Mouse (Mus musculus) hindbrain, postnatal 0 days (tissue): ENCODE data around the gene Kcnab2. TPM values are rescaled to one million over a fixed set of nuclear protein-coding genes. Genes with fewer than 3 reads are reported as not detected.

Experiments used
- ATAC-seq: fragments of 200-750 bp; cut with Nextera tagmentation; 2 replicates; pipeline ENCODE4 v1.8.0; 2017; ENCODE audit warnings: mild to moderate bottlenecking, moderate TSS enrichment, moderate library complexity
- DNase-seq: peaks from one replicate; pipeline ENCODE4 v3.0.0-alpha.2; 2015; ENCODE audit warnings: low spot score
- H3K27ac ChIP-seq: fragments of 300-500 bp; sonication (generic); 2 replicates; pipeline ENCODE4 v1.5.1; 2014; ENCODE audit warnings: mild to moderate bottlenecking
- H3K27me3 ChIP-seq: fragments of 300-500 bp; sonication (generic); 2 replicates; pipeline ENCODE4 v1.6.1; 2014; ENCODE audit warnings: low read length, mixed read lengths; ENCODE audit not compliant: insufficient read depth
- H3K36me3 ChIP-seq: fragments of 300-500 bp; sonication (generic); 2 replicates; pipeline ENCODE4 v1.6.1; 2014; ENCODE audit warnings: low read length, mixed read lengths; ENCODE audit not compliant: insufficient read depth
- H3K4me1 ChIP-seq: fragments of 300-500 bp; sonication (generic); 2 replicates; pipeline ENCODE4 v1.6.1; 2014; ENCODE audit warnings: antibody characterized with exemption, low read length, mixed read lengths; ENCODE audit not compliant: insufficient read depth
- H3K4me2 ChIP-seq: fragments of 300-500 bp; sonication (generic); 2 replicates; pipeline ENCODE4 v1.6.1; 2014; ENCODE audit warnings: low read depth, mild to moderate bottlenecking, low read length, moderate library complexity, mixed read lengths
- H3K4me3 ChIP-seq: fragments of 300-500 bp; sonication (generic); 2 replicates; pipeline ENCODE4 v1.5.1; 2014; ENCODE audit warnings: low read length
- H3K9ac ChIP-seq: fragments of 300-500 bp; sonication (generic); replicated peaks from 2 replicates; pipeline ENCODE4 v1.6.1; 2014; ENCODE audit warnings: mild to moderate bottlenecking, low read length, moderate library complexity, mixed read lengths
- H3K9me3 ChIP-seq: fragments of 300-500 bp; sonication (generic); 2 replicates; pipeline ENCODE4 v1.6.1; 2016; ENCODE audit warnings: low read length, mixed read lengths
- CTCF ChIP-seq: IDR thresholded peaks from 2 replicates; pipeline ENCODE4 v1.5.1; 2016; ENCODE audit warnings: antibody characterized with exemption, control low read depth, low read depth
- WGBS: fragments of 180-500 bp; shearing (Covaris S2); extraction: QIAGEN DNeasy Blood & Tissue Kit; methylation state at CpG from one replicate; pipeline ENCODE4 v1.1.7; 2014; 5-methylcytosine and 5-hydroxymethylcytosine counted together
- polyA plus RNA-seq: library from polyadenylated mRNA; unstranded; fragments of >200 nt; fragmentation: Nextera tagmentation; extraction: Ambion mirVana; gene quantifications from 2 replicates; pipeline ENCODE4 v1.2.1, GENCODE M21; 2015
- total RNA-seq: library from RNA; depleted of rRNA; stranded (reverse); fragments of >200 nt; gene quantifications from 2 replicates; pipeline ENCODE4 v1.2.3, GENCODE M21; 2014

Gene Kcnab2
- total and polyA plus RNA-seq, 2 experiments from 2014 or later: 33.2 to 55.6 TPM

GRCm38 (mm10) chr4:152441536-152441935 lies 36.1 kb downstream of the Kcnab2 start:
- 37% methylated on average over 9 of the region's 9 CpGs for WGBS
- DNase-seq (peak; percentile 36), ATAC-seq (no peak)
- Histone ChIP-seq H3K9ac (no peak overlapping the region), H3K4me1 (no peaks in the 10 kb centered on the region), H3K36me3 (no peaks in the 10 kb centered on the region), H3K4me3 (no peak overlapping the region), H3K27ac (no peak overlapping the region), H3K4me2 (no peak overlapping the region), H3K9me3 (no peaks in the 10 kb centered on the region), H3K27me3 (no peaks in the 10 kb centered on the region)
- no peak for TF ChIP-seq CTCF

GRCm38 (mm10) chr4:152440882-152441281 lies 36.8 kb downstream of the Kcnab2 start:
- ATAC-seq: no peak
- no peaks in the 10 kb centered on the region for H3K36me3 ChIP-seq
- WGBS: 71% methylated on average over 9 of the region's 9 CpGs
- no peak overlapping the region for H3K9ac ChIP-seq
- no peaks in the 10 kb centered on the region for H3K4me1 ChIP-seq
- H3K4me3 ChIP-seq: no peak overlapping the region
- no peak overlapping the region for H3K27ac ChIP-seq
- no peaks in the 10 kb centered on the region for H3K9me3 ChIP-seq
- H3K27me3 ChIP-seq: no peaks in the 10 kb centered on the region
- peak; percentile 54 for TF ChIP-seq CTCF
- no peak for DNase-seq
- no peak overlapping the region for H3K4me2 ChIP-seq

GRCm38 (mm10) chr4:152435255-152435654 lies 42.4 kb downstream of the Kcnab2 start:
- peak; percentile 68 for ATAC-seq
- peak; percentile 86 for DNase-seq
- Histone ChIP-seq H3K9ac (no peak overlapping the region), H3K4me2 (peak overlapping the region; percentile 54), H3K36me3 (no peaks in the 10 kb centered on the region), H3K4me1 (no peaks in the 10 kb centered on the region), H3K27ac (no peak overlapping the region), H3K4me3 (peak overlapping the region; percentile 9; the same call in 1 of the 2 replicates), H3K9me3 (no peaks in the 10 kb centered on the region), H3K27me3 (no peaks in the 10 kb centered on the region)
- 11% methylated on average over 10 of the region's 10 CpGs for WGBS
- peak; percentile 92 for TF ChIP-seq CTCF

- Histone ChIP-seq H3K4me1 (no peaks in the 10 kb centered on the region), H3K36me3 (no peaks in the 10 kb centered on the region), H3K9me3 (no peaks in the 10 kb centered on the region), H3K27me3 (no peaks in the 10 kb centered on the region), H3K9ac (no peak overlapping the region), H3K27ac (no peak overlapping the region), H3K4me2 (peak overlapping the region; percentile 54), H3K4me3 (peak overlapping the region; percentile 9; the same call in 1 of the 2 replicates)
- DNase-seq (peak; percentile 97), ATAC-seq (peak; percentile 93)
- 3% methylated on average over 9 of the region's 9 CpGs for WGBS
- peak; percentile 93 for TF ChIP-seq CTCF
These were observed 42.8 kb downstream of the Kcnab2 start for GRCm38 (mm10) chr4:152434836-152435235.

- no peak overlapping the region for H3K4me2 ChIP-seq
- H3K9ac ChIP-seq: no peak overlapping the region
- H3K36me3 ChIP-seq: no peaks in the 10 kb centered on the region
- 61% methylated on average over 5 of the region's 5 CpGs for WGBS
- no peaks in the 10 kb centered on the region for H3K27me3 ChIP-seq
- H3K4me3 ChIP-seq: no peak overlapping the region
- ATAC-seq (no peak), DNase-seq (peak; percentile 53)
- peak; percentile 76 for TF ChIP-seq CTCF
- H3K9me3 ChIP-seq: no peaks in the 10 kb centered on the region
- no peak overlapping the region for H3K27ac ChIP-seq
- no peaks in the 10 kb centered on the region for H3K4me1 ChIP-seq
These were observed 45.4 kb downstream of the Kcnab2 start for GRCm38 (mm10) chr4:152432308-152432707.

- WGBS: 34% methylated on average over 8 of the region's 8 CpGs
- H3K9ac ChIP-seq: no peak overlapping the region
- H3K4me2 ChIP-seq: no peak overlapping the region
- H3K27ac ChIP-seq: no peak overlapping the region
- ATAC-seq (0 out of 2 replicates have a peak, but pooled peaks have one; percentile 1), DNase-seq (no peak)
- H3K9me3 ChIP-seq: no peaks in the 10 kb centered on the region
- TF ChIP-seq CTCF: peak; percentile 13; the same call in 1 of the 2 replicates
- H3K36me3 ChIP-seq: no peaks in the 10 kb centered on the region
- no peak overlapping the region for H3K4me3 ChIP-seq
- no peaks in the 10 kb centered on the region for H3K4me1 ChIP-seq
- no peaks in the 10 kb centered on the region for H3K27me3 ChIP-seq
These were observed 49.4 kb downstream of the Kcnab2 start for GRCm38 (mm10) chr4:152428259-152428658.

- H3K36me3 ChIP-seq: no peaks in the 10 kb centered on the region
- H3K9ac ChIP-seq: no peak overlapping the region
- 73% methylated on average over 5 of the region's 5 CpGs for WGBS
- no peaks in the 10 kb centered on the region for H3K27me3 ChIP-seq
- peak; percentile 72 for TF ChIP-seq CTCF
- H3K4me2 ChIP-seq: no peak overlapping the region
- H3K4me3 ChIP-seq: no peak overlapping the region
- no peaks in the 10 kb centered on the region for H3K9me3 ChIP-seq
- no peaks in the 10 kb centered on the region for H3K4me1 ChIP-seq
- DNase-seq (no peak), ATAC-seq (no peak)
- H3K27ac ChIP-seq: no peak overlapping the region
These were observed 52.7 kb downstream of the Kcnab2 start for GRCm38 (mm10) chr4:152424922-152425321.
